In the genomic region with DNA sequence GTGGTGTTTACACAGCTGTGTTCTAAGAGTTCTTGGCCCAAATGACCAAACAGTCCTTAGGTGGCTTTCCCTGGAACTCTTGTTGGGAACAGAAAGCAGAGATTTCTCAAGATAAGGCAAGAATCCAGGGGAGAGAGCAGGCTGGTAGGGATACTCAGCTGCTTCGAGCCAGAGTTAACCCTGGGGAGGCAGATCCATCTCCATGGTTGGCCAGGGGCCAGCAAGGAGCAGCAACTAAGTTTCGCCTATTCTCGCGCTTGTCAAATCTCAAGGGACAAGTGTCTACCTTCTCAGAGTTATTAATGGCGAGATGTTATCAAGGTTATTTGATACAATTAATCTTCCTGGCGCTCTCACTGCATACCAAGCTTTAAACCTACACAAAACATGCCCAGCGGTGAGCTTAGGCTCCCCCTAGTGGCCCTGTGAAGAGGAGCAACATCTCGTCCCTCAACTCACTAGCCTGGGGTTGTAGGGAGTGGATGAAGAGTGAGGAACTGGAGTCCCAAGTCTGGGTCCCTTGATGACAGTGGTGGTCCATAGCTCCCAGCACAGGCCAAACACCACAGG, we compare ENCODE assay signal across 8 mouse cellular contexts. TPM values are rescaled to one million over a fixed set of nuclear protein-coding genes. Genes with fewer than 3 reads are reported as not detected.
DNase-seq lines count a peak whose midpoint lies in the region; ATAC-seq lines count a peak whose summit lies in the region.

No protein-coding gene starts in this region.

- no peaks in the 10 kb centered on the region for H3K9me3 ChIP-seq in midbrain, embryonic 10.5 days (replicated peaks)
- H3K9me3 ChIP-seq in midbrain, embryonic 15.5 days: no peaks in the 10 kb centered on the region
- H3K9me3 ChIP-seq in heart, embryonic 15.5 days (replicated peaks): no peaks in the 10 kb centered on the region
- H3K9me3 ChIP-seq in limb, embryonic 11.5 days (ENCODE audit: control insufficient read depth, low read length): no peaks in the 10 kb centered on the region
- no peaks in the 10 kb centered on the region for H3K9me3 ChIP-seq in neural tube, embryonic 14.5 days (ENCODE audit: control insufficient read depth, low read length)

- H3K27ac ChIP-seq in midbrain, embryonic 10.5 days (replicated peaks): no peak overlapping the region
- no peak overlapping the region for H3K27ac ChIP-seq in midbrain, embryonic 15.5 days
- H3K27ac ChIP-seq in heart, embryonic 15.5 days: no peak overlapping the region
- no peak overlapping the region for H3K27ac ChIP-seq in limb, embryonic 11.5 days (replicated peaks; ENCODE audit: low read depth, low read length)
- H3K27ac ChIP-seq in neural tube, embryonic 14.5 days (ENCODE audit: low read depth, low read length): no peak overlapping the region

- peaks cover 33% of the 10 kb centered on the region for H3K36me3 ChIP-seq in midbrain, embryonic 10.5 days
- H3K36me3 ChIP-seq in midbrain, embryonic 15.5 days (replicated peaks): no peaks in the 10 kb centered on the region
- H3K36me3 ChIP-seq in heart, embryonic 15.5 days: peaks cover 32% of the 10 kb centered on the region
- H3K36me3 ChIP-seq in limb, embryonic 11.5 days (ENCODE audit: control insufficient read depth, insufficient read depth, low read length): no peaks in the 10 kb centered on the region
- H3K36me3 ChIP-seq in neural tube, embryonic 14.5 days (ENCODE audit: control insufficient read depth, insufficient read depth, low read length): no peaks in the 10 kb centered on the region; the same call in 1 of the 2 replicates

- no peaks in the 10 kb centered on the region for H3K27me3 ChIP-seq in midbrain, embryonic 10.5 days (ENCODE audit: low read depth, poor library complexity, severe bottlenecking)
- no peaks in the 10 kb centered on the region for H3K27me3 ChIP-seq in midbrain, embryonic 15.5 days (replicated peaks)
- H3K27me3 ChIP-seq in heart, embryonic 15.5 days: no peaks in the 10 kb centered on the region
- no peaks in the 10 kb centered on the region for H3K27me3 ChIP-seq in limb, embryonic 11.5 days (ENCODE audit: control insufficient read depth, insufficient read depth, low read length)
- H3K27me3 ChIP-seq in neural tube, embryonic 14.5 days (ENCODE audit: control insufficient read depth, insufficient read depth, low read length): no peaks in the 10 kb centered on the region

- H3K4me1 ChIP-seq in midbrain, embryonic 10.5 days: 0 out of 2 replicates have a peak, but pooled peaks cover 3% of the 10 kb centered on the region
- H3K4me1 ChIP-seq in midbrain, embryonic 15.5 days: no peaks in the 10 kb centered on the region
- H3K4me1 ChIP-seq in heart, embryonic 15.5 days (replicated peaks): 0 out of 2 replicates have a peak, but pooled peaks cover 2% of the 10 kb centered on the region
- no peaks in the 10 kb centered on the region for H3K4me1 ChIP-seq in limb, embryonic 11.5 days (ENCODE audit: control insufficient read depth, insufficient read depth, low read length)
- H3K4me1 ChIP-seq in neural tube, embryonic 14.5 days (ENCODE audit: control insufficient read depth, insufficient read depth, low read length): no peaks in the 10 kb centered on the region

- no peak overlapping the region for H3K9ac ChIP-seq in midbrain, embryonic 15.5 days
- H3K9ac ChIP-seq in heart, embryonic 15.5 days: no peak overlapping the region
- H3K9ac ChIP-seq in limb, embryonic 11.5 days (ENCODE audit: low read length): no peak overlapping the region
- no peak overlapping the region for H3K9ac ChIP-seq in neural tube, embryonic 14.5 days (replicated peaks; ENCODE audit: low read depth, low read length)

- H3K4me3 ChIP-seq in midbrain, embryonic 10.5 days: no peak overlapping the region
- no peak overlapping the region for H3K4me3 ChIP-seq in midbrain, embryonic 15.5 days
- no peak overlapping the region for H3K4me3 ChIP-seq in heart, embryonic 15.5 days
- H3K4me3 ChIP-seq in limb, embryonic 11.5 days (ENCODE audit: low read depth, low read length): no peak overlapping the region
- H3K4me3 ChIP-seq in neural tube, embryonic 14.5 days (ENCODE audit: low read depth, low read length): no peak overlapping the region

- ATAC-seq in midbrain, embryonic 15.5 days (replicated peaks): no peak
- 0 out of 2 replicates have a peak, but pooled peaks have one; percentile 37 for ATAC-seq in heart, embryonic 15.5 days (replicated peaks; ENCODE audit: insufficient number of reproducible peaks, insufficient read depth, low FRiP score, low read depth)
- ATAC-seq in limb, embryonic 11.5 days (ENCODE audit: insufficient number of reproducible peaks, low FRiP score, low TSS enrichment, low read depth): no peak
- ATAC-seq in neural tube, embryonic 14.5 days (ENCODE audit: low read depth): 0 out of 2 replicates have a peak, but pooled peaks have one; percentile 46

- WGBS in midbrain, embryonic 10.5 days: 34% methylated on average over 8 of the region's 8 CpGs
- 30% methylated on average over 8 of the region's 8 CpGs for WGBS in midbrain, embryonic 15.5 days
- 20% methylated on average over 8 of the region's 8 CpGs for WGBS in heart, embryonic 15.5 days
- WGBS in limb, embryonic 11.5 days: 34% methylated on average over 8 of the region's 8 CpGs
- WGBS in neural tube, embryonic 14.5 days: 36% methylated on average over 8 of the region's 8 CpGs

- DNase-seq in midbrain, embryonic 10.5 days (ENCODE audit: low spot score): peak; percentile 51
- peak; percentile 76 for DNase-seq in R1 (ENCODE audit: low read depth, low spot score)
- peak; percentile 64 to 66 for DNase-seq in cerebellum, postnatal 36 days
- peak; percentile 61 for DNase-seq in limb, embryonic 11.5 days (ENCODE audit: low spot score)
- DNase-seq in yolk sac, embryonic 10.5 days (ENCODE audit: low spot score): no peak

- no peak overlapping the region for H3K4me2 ChIP-seq in midbrain, embryonic 15.5 days
- no peak overlapping the region for H3K4me2 ChIP-seq in heart, embryonic 15.5 days
- H3K4me2 ChIP-seq in limb, embryonic 11.5 days (ENCODE audit: low read depth, severe bottlenecking): no peak overlapping the region
- no peak overlapping the region for H3K4me2 ChIP-seq in neural tube, embryonic 14.5 days (ENCODE audit: low read depth, low read length)

RNA-seq across cellular contexts. Expression of a gene that starts 6.9 kb away (rescaled TPM):
- polyA plus RNA-seq in midbrain, embryonic 10.5 days (2016; fragmentation: Nextera tagmentation; extraction: Ambion mirVana): 5.2 and 5.5 TPM in 2 replicates
- 17.9 and 19.4 TPM in 2 replicates for polyA plus RNA-seq in midbrain, embryonic 15.5 days (2015; fragmentation: Nextera tagmentation; extraction: Ambion mirVana)
- 3.6 and 4.4 TPM in 2 replicates for polyA plus RNA-seq in heart, embryonic 15.5 days (2015; fragmentation: Nextera tagmentation; extraction: Ambion mirVana)
- polyA plus RNA-seq in limb, embryonic 11.5 days (2014; fragmentation: Nextera tagmentation; extraction: Ambion mirVana): 1.7 and 2.1 TPM in 2 replicates
- 11.6 and 13.6 TPM in 2 replicates for polyA plus RNA-seq in neural tube, embryonic 14.5 days (2014; fragmentation: Nextera tagmentation; extraction: Ambion mirVana)

RNA-seq across cellular contexts. Expression of a gene that starts 10.6 kb away (rescaled TPM):
- polyA plus RNA-seq in midbrain, embryonic 10.5 days (2016; fragmentation: Nextera tagmentation; extraction: Ambion mirVana): 24.5 and 28.1 TPM in 2 replicates
- polyA plus RNA-seq in midbrain, embryonic 15.5 days (2015; fragmentation: Nextera tagmentation; extraction: Ambion mirVana): 22.6 and 24.9 TPM in 2 replicates
- polyA plus RNA-seq in heart, embryonic 15.5 days (2015; fragmentation: Nextera tagmentation; extraction: Ambion mirVana): 64.0 and 73.4 TPM in 2 replicates
- 24.2 and 28.9 TPM in 2 replicates for polyA plus RNA-seq in limb, embryonic 11.5 days (2014; fragmentation: Nextera tagmentation; extraction: Ambion mirVana)
- polyA plus RNA-seq in neural tube, embryonic 14.5 days (2014; fragmentation: Nextera tagmentation; extraction: Ambion mirVana): 15.4 and 30.9 TPM in 2 replicates

RNA-seq across cellular contexts. Expression of a gene that starts 26.3 kb away (rescaled TPM):
- 18.9 and 23.2 TPM in 2 replicates for polyA plus RNA-seq in midbrain, embryonic 10.5 days (2016; fragmentation: Nextera tagmentation; extraction: Ambion mirVana)
- polyA plus RNA-seq in midbrain, embryonic 15.5 days (2015; fragmentation: Nextera tagmentation; extraction: Ambion mirVana): 41.4 and 42.9 TPM in 2 replicates
- 9.5 and 9.8 TPM in 2 replicates for polyA plus RNA-seq in heart, embryonic 15.5 days (2015; fragmentation: Nextera tagmentation; extraction: Ambion mirVana)
- polyA plus RNA-seq in limb, embryonic 11.5 days (2014; fragmentation: Nextera tagmentation; extraction: Ambion mirVana): 13.7 and 14.5 TPM in 2 replicates
- 23.7 and 27.8 TPM in 2 replicates for polyA plus RNA-seq in neural tube, embryonic 14.5 days (2014; fragmentation: Nextera tagmentation; extraction: Ambion mirVana)

RNA-seq across cellular contexts. Expression of a gene that starts 26.5 kb away (rescaled TPM):
- polyA plus RNA-seq in midbrain, embryonic 10.5 days (2016; fragmentation: Nextera tagmentation; extraction: Ambion mirVana): 1.4 and 1.5 TPM in 2 replicates
- polyA plus RNA-seq in midbrain, embryonic 15.5 days (2015; fragmentation: Nextera tagmentation; extraction: Ambion mirVana): 0.43 and 0.90 TPM in 2 replicates
- 0.06 and 0.21 TPM in 2 replicates for polyA plus RNA-seq in heart, embryonic 15.5 days (2015; fragmentation: Nextera tagmentation; extraction: Ambion mirVana)
- 0.33 and 0.47 TPM in 2 replicates for polyA plus RNA-seq in limb, embryonic 11.5 days (2014; fragmentation: Nextera tagmentation; extraction: Ambion mirVana)
- 0.13 and 0.17 TPM in 2 replicates for polyA plus RNA-seq in neural tube, embryonic 14.5 days (2014; fragmentation: Nextera tagmentation; extraction: Ambion mirVana)

RNA-seq across cellular contexts. Expression of a gene that starts 42.4 kb away (rescaled TPM):
- 96.3 and 103 TPM in 2 replicates for polyA plus RNA-seq in midbrain, embryonic 10.5 days (2016; fragmentation: Nextera tagmentation; extraction: Ambion mirVana)
- 57.5 and 60.1 TPM in 2 replicates for polyA plus RNA-seq in midbrain, embryonic 15.5 days (2015; fragmentation: Nextera tagmentation; extraction: Ambion mirVana)
- 43.5 and 49.8 TPM in 2 replicates for polyA plus RNA-seq in heart, embryonic 15.5 days (2015; fragmentation: Nextera tagmentation; extraction: Ambion mirVana)
- polyA plus RNA-seq in limb, embryonic 11.5 days (2014; fragmentation: Nextera tagmentation; extraction: Ambion mirVana): 81.9 and 87.4 TPM in 2 replicates
- polyA plus RNA-seq in neural tube, embryonic 14.5 days (2014; fragmentation: Nextera tagmentation; extraction: Ambion mirVana): 42.4 and 49.5 TPM in 2 replicates

Comparison
In these comparisons a context has a peak if more than half of its experiments do, and no peak if none do; other contexts are left out.
1. ATAC-seq: peak in heart, embryonic 15.5 days (single experiment) and neural tube, embryonic 14.5 days (single experiment); none in midbrain, embryonic 15.5 days (single experiment) and limb, embryonic 11.5 days (single experiment).